Mouse (Mus musculus): ENCODE data around the gene Slc8a3. TPM values are rescaled to one million over a fixed set of nuclear protein-coding genes. Genes with fewer than 3 reads are reported as not detected.
A peak's percentile ranks its signal among the peaks of the same experiment; 100 is the strongest.
"Not testable (repeated sequence)": the region's sequence is repeated elsewhere in the genome, so short reads cannot be mapped to it uniquely, and the experiment has no call there.

The Slc8a3 gene
- 10 to 100 TPM; 24.4 to 25.4 TPM for total RNA-seq (2021)
- long read RNA-seq, experiment 1, full-length matches to known transcripts: 3 of 13 reads
- long read RNA-seq, experiment 1, partial matches to known transcripts: 1 of 13 reads
- long read RNA-seq, experiment 1, other reads (novel, unspliced or antisense): 9 of 13 reads
- long read RNA-seq, experiment 2, full-length matches to known transcripts: 6 of 13 reads
- long read RNA-seq, experiment 2, partial matches to known transcripts: 1 of 13 reads
- long read RNA-seq, experiment 2, other reads (novel, unspliced or antisense): 6 of 13 reads

DNA sequence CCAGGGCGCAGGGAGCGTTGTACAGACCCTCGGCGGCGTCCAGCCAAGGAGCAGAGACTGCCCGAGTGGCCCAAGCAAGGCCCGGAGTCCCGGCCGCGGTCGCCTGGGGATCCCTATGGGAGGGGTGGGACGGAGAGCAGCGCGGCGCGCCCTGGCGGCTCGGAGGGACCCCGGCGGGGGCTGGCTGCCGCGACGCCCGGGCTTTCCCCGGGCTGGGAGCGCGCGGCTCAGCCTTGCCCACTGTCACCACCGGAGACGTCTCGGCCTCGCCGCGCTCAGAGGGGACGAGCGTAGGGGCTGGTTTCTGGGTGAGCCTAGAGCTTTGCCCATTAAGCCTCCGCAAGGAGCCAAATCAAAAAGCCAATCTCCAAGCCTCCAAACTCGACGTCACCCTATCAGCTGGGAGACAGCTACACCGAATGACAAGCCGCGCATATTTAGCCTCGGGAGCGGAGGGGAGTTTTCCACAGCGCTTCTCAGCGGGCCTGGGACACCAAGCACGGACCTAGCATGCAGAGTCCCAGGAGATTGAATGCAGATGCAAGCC lies at the start of gene Slc8a3:
Gene Slc8a3 (minus strand): TSS at position 306 of the 547 bp plus-strand sequence.
- DNase-seq (ENCODE audit: low spot score in 2 of 2): peak; percentile 51 to 60

DNA sequence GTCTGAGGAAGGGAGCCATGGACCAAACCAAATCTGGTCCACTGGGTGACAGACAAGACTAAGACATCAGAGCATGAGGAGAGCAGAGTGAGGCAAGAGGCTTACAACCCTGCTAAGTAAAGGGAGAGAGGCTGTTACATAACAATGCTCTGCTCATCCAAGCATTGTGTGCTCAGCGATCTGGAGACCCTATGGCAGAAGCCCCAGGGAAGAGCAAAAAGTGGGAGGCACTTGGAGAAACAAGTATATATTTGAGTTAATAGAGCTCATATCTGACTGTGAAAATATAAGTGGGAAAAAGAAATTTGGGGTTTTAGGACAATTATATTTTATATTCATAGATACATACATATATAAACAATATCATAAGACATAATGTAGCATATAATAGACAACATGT lies 46.4 kb upstream of the Slc8a3 start, which contains the start of gene Gm4787:
Gene Gm4787 (minus strand): TSS at position 101 of the 400 bp plus-strand sequence.
- not testable (repeated sequence) for DNase-seq (ENCODE audit: low spot score in 2 of 2)

DNA sequence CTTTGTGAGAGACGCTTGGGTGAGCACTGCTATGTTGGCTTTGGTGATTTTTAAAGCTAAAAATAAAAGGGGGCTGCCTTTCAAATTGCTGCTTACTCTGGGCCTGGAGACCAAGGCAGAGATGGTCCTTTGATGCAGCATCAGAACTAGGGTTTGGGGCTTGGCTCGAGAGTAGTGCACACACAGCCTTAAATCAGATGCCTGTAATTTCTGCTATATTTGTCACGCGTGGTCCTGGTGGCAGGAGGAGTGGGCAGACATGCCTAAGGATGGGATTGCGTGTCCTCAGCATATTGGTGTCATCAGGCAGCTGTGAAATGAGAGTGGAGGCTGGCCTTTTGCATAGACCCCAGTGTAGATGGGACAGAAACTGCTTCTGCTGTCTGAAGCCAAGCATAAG lies 861 bp upstream of the Slc8a3 start:
- no peak for DNase-seq (ENCODE audit: low spot score in 2 of 2)

DNA sequence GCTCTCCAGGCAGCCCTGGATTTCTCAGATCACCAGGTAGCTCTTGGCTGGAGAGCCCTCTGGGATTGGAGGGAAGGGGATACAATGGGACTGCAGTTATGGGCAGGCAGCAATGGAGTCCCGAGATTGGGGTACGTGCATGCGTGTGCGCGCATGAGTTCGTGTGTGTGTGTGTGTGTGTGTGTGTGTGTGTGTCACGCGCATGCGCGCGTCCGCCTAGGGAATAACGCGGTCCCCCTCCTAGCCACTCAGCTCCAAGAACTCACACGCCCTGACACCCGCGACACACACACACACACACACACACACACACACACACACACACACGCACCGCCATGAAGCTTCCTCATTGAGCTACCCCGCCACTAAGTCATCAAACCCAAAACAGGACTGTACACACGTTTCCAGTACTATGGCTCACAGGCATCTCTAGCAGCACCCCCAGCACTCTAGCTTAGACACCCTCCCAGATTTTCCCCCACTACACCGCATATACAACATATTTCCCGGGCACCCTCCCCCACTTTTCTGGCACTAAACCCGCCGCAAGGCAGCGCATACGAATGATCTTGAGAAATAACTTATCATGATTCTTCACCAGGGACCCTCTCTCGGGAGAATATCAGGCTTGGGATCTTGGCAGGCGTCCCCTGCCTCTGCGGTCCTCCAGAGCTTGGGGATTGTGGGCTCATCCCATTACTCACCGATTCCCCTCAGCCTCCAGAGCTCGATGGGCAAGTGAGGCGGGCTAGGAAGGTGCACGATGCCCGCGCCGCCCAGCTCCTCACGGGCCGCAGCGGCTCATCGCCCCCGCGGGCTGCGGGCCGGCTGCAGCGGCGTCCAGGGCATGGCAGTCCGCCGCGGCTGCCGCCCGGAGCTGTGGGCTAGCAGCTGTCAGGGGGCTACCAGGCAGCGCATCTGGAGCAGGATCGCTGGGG lies 774 bp downstream of the Slc8a3 start:
- peak; percentile 65 to 67 for DNase-seq (ENCODE audit: low spot score in 2 of 2)

DNA sequence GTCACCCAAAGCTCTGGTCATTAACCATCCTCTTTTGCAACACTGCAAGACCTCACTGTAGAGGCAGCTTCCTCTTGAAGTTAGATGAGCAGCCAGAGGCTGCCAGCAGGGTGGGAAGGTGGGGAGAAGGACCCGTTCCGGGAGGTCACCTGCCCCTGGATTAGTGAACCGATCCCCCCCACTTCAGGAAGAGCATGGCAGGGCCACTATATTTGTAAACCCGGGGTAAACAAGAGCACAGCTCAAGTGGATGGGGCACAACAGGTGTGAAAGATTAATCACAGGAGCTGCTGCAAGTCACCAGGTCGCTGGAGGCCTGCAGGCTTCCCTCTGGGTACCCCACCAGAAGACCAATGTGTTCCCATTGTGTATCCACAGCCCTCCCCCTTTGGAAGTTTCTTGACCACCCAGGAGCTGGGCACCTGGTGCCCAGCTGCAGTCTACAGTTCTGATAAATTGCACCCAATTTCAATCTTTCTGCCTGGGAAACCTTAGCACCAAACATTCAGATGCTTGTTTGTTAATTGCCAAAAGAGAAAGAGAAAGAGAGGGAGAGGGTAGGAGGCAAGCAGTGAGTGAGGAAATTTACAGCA lies 1.8 kb downstream of the Slc8a3 start:
- DNase-seq (ENCODE audit: low spot score in 2 of 2): no peak

DNA sequence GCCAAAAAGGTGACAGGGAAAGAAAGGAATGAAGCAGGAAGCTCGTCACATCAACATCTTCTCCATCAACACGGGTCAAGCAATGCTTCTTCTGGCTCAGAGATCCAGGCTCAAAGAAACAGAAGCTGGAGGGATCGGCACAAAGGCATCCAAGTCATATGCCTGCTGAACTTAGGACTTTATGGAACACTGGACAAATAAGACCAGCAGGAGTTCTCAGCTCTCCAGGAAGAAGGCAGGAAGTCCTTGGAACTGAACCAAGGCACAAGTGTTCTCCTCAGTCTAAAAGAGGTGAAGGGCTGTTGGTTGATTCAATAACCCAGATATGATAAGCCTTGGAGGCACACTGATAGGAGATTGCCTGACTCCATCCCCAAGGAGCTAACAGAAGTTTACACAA lies 8.0 kb downstream of the Slc8a3 start:
- DNase-seq (ENCODE audit: low spot score in 2 of 2): no peak

DNA sequence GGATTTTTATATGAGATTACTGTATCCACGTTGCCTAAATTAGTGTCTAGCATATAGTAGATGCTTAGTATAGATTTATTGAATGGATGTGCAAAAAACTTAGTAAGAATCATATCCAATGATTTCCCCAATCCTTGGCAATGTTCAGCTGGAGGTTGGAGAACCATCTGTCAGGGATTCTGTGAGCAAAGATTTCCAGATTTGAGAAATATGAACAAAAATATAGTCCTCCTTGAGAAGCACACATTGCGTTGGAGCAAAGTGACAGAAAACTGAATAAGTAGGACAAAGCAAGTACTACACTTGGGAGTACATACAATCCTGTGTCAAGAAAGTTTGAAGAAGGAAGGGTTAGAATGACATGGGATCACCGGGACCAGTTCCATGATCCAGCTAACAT lies 8.9 kb downstream of the Slc8a3 start:
- peak; percentile 28 to 39 for DNase-seq (ENCODE audit: low spot score in 2 of 2)

DNA sequence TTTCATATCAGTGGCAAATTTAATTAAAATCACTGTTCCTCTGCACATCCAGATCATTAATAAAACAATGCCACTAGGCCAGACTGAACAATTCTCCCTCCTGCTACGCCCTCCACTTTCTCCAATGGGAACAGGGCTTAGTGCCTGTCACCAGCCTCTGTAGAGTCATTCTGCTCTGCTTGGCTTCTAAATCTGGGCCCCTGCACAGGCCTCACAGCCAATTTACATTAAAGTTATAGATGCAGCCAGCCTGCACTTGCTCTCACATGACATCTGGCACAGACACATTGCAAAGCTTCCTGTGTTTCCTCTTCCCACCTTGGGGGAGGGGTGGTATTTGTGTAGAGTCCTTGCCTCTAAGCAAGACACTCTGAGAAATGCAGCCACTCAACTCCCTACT lies 12.0 kb downstream of the Slc8a3 start:
- DNase-seq (ENCODE audit: low spot score in 2 of 2): no peak

DNA sequence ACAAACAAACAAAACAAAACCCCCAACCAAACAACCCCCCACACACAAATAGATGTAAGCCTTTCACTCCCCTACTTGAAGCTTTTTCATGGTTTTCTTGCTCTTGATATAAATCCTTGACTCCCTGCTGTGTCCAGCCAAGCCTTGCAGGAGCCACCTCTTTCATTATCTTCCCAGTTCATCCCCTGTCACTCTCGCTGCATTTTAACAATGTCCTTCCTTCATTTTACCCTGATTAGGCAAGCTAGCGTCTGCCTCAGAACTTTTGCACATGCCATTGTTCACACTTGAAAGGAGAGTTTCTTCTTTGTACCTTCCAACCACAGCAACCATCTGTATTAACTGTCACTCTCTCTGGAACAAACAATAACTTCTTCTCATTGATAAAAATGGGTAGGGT lies 15.2 kb downstream of the Slc8a3 start:
- no peak for DNase-seq (ENCODE audit: low spot score in 2 of 2)

DNA sequence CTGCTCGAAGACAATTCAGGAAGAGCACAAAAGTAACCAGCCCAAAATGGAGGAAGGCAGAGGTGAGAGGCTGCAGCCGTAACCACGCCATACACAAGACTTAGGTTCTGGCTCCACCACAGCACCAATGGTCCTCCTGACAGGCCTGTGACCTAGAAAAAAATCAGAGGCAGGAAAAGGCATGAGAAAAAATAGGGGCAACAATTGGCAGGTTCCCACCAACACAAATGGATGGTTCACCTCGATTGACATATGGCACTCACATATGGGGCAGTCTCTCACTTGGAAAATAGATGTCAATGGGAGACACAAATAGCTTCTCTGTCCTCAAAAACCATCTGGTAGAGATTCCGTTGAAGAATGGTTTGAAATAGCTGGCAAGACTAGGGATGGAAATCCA lies 17.0 kb downstream of the Slc8a3 start:
- DNase-seq (ENCODE audit: low spot score in 2 of 2): peak; percentile 20 to 25

DNA sequence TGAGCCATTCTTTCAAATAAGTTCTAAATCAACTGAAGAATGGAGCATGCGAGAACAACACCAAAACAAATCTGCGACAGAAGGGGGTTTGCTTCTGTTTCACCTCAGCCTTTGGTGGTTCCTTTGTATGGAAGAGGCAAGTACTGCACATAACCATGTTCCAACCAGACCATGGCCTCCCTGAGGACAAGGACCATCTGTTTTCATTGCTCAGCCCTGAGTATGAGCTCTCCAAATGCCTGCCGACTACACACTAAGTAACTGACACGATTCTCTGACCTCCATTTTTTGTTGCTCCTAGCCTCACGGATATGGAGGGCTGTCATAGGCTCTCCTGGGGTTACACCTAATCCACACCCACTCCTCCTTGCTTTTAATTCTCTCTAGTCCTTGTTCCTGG lies 29.4 kb downstream of the Slc8a3 start:
- no peak for DNase-seq (ENCODE audit: low spot score in 2 of 2)

DNA sequence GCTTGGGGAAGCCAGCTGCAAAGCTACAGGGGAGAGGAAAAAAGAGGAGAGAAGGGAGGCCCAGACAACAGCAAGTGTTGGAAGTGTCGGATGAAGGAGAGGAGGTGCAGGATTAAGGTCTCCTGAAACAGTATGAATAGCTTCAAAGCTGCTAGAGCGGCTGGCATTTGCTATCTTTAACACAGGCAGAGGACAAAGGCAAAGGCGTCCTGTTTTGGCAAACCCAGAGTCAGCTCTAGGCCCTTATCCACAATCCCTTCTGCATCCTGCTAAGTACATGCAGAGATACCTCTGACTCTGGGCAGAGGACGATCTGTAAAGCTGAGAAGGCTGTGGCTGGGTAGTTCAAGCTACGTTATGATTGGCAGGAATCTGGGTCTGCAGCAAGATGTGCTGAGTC lies 38.4 kb downstream of the Slc8a3 start:
- no peak for DNase-seq (ENCODE audit: low spot score in 2 of 2)

DNA sequence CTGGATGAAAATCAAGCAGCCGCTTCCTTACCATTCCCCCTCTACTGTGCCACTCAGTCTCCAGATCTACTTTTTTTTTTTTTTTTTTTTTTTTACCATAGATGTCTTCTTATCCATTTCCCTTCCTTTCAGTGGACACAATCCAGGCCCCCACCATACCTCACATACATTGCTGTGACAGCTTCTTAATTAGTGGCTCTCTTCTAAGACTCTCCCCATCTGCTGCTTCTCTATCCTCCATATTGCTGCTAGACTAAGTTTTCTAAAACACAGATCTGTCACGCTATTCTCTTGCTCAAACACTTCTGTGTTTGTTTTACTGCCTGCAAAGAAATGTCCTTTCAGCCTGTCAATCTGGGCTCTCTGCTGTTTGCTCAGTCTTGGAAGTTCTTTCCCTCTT lies 54.9 kb downstream of the Slc8a3 start:
- no peak for DNase-seq (ENCODE audit: low spot score in 2 of 2)

DNA sequence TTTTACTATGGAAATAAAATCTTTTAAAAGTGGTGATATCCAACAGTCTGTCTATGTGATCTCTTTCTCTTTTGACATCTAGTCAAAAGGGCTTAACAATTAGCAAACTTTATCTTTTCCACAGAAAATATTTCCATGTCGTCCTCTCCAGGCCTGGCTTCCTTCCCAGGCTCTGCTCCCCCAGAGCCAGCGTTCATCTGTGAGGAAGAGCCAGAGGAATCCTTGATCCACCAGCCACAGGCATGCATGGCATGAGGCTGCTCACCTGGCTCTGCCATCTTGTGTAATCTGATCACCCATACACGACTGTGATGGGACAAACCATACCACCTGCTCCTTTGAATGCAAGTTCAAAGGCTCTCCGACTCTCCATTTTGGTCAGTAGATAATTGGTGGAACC lies 58.4 kb downstream of the Slc8a3 start:
- no peak for DNase-seq (ENCODE audit: low spot score in 2 of 2)

DNA sequence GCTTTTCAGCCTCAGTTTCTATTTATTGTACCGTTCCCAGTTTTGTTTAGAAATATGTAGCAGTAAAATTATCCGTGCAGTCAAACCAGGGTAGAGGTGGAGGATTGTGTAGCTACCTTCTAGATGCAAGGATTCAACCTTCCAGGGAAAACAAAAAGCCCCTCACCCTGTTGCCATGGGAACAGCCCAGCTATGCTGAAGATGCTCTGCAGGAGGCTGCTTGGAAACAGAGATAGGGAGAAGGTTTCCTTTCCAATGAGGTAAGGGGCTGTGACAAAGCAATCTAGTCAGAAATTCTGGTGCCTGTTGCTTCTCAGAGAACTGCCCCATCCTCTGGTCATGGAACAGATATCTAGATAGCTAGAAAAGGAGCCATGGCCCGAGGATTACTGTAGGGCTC lies 59.6 kb downstream of the Slc8a3 start:
- DNase-seq (ENCODE audit: low spot score in 2 of 2): no peak

DNA sequence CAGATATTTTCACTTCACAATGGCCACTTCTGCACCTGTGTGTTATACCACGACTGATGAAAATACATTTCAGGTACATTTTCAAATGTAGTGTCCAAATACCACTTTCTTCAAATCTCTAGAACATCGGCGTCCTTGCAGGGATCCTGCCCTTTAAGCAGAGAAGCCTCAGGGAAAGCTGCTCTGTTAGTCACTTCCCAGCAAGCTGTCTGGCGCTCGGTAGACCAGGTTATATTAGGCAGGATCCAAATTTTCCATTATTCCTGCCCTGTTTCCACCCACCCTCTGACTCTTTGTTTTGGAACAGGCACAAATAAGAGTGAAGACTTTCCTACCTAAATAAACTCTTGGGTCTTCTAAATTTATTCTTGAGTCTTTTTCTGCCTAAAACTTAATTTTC lies 63.7 kb downstream of the Slc8a3 start:
- DNase-seq (ENCODE audit: low spot score in 2 of 2): no peak

DNA sequence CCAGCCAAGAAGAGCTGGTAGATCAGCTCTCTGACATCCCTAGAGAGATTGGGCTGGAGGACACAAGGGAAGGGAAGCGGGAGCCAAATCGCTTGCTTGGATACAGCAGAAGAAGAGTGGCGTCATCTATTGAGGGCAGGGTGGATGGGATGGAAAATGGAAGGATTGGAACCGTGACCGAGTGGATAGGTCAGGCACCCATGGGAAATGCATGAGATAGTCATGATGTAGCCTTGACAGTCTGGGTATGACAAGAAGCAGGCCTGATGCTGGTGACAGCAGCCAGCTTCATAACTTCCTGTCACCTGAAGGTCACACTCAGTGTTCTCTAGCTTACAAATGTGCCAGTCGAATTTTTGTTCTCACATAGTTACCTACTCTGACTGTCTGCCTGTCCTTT lies 70.2 kb downstream of the Slc8a3 start:
- DNase-seq (ENCODE audit: low spot score in 2 of 2): no peak

DNA sequence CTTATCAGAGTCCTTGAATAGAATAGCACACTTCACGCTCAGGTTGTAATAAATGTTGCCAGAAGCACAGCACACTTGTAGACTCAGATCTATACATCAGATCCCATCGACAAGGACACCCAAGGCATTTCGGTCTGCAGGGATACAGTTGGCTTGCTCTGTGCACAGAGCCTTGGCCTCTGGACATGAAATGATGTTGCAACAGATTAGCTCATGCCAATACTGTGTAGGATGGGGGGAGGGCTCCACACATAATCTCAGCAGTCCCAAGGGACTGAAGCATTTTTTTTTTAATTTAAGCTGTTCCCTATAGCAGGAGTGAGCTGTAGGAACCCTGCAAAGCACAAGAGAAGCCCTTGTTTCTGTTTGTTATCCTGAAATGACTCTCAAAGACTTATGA lies 74.8 kb downstream of the Slc8a3 start:
- DNase-seq (ENCODE audit: low spot score in 2 of 2): no peak

DNA sequence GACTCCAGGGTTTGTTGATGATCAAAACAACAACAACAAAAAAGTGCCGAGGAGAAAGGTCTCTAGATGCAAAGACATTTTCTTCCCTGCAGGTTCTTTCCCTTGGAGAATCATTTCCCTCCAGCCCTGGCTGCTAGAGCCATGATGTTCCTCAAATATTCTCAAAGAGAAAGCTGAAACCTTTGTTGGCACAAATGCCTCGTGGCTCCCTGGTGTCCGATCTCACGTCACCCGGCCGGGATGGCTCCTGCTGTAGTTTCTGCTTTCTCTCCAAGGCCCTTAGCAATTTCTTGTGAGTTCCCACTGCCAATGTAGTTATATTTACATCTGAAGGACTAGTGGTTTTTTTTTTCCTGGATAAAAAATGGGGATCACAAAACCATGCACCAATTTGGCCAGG lies 87.6 kb downstream of the Slc8a3 start:
- DNase-seq (ENCODE audit: low spot score in 2 of 2): no peak

DNA sequence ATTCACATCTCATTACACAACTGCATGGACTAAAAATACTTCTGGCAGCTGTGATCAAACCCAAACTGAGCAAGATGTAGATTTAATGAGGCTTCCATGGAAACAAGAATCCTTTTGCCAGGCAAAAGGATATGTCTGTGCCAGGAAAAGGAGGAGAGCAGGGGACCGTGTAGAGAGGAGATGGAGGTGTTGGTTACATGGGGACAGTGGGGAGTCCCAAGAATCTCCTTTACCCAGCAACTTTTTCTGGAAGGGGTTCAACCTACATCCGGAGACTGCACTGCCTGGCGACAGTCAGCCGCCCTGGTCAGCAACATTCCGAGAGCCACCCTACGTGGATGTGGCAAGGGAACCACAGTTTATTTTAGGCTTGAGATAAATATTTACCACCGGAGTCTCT lies 88.0 kb downstream of the Slc8a3 start:
- DNase-seq (ENCODE audit: low spot score in 2 of 2): peak in 1 of 2 experiments; percentile 22

DNA sequence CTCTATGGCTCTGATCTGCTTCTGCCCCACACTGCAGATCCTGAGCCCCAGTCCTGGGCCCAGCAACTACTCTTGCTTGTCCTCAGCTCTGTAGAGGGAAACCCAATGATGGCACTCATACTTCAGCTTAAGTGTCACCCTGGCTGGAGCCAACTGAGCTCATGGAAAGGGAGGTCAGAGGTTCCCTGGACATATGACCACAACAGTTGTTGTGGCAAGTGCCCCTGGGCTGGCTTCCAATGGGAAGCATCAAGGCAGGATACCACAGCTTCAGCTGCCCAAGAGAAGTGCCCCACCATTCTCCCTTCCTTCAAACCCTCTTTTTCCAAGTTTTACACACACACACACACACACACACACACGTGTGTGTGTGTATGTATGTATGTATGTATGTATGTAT lies 88.5 kb downstream of the Slc8a3 start:
- no peak for DNase-seq (ENCODE audit: low spot score in 2 of 2)

DNA sequence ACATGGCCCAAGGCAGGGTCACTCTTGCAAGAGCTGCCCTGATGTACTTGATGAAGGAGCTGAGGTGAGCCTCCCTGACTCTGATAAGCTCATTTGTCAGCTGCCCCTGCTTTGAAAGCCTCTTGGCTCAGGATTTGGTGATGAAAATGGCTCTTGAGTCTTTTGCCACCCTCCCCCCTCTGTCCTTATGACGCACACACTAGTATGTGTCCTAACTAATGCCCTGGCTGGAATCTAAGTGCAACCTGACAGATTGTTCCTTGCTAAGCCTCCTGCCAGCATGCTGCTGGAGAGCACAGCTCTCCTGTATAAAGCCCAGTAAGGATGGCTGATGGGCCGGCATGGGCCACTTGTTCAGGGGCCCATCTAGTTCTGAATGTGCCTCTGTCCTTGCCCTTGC lies 91.3 kb downstream of the Slc8a3 start:
- DNase-seq (ENCODE audit: low spot score in 2 of 2): no peak
